Mouse (Mus musculus): ENCODE results near the gene Dydc2.

DNA sequence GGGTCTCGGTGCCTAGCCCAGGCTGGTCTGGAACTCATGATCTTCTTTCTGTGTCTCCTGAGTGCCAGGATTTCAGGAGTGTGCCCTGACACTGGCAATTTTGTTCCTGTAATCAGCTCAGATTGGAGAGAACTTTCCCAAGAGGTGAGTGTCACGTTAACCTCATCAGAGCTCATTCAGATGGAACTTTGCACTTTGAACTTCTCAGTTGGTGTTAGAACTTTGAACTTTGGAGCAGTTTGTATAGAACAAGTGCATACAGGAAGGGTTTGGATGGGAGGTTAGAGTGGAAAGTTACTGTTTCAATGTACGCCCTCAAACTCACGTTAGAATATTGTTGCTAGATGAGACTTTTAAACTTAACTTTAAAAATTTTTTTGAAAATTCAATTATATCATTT, 39.7 kb downstream of the Dydc2 start:
- TF ChIP-seq CTCF (IDR thresholded peaks at IDR 0.05; ENCODE audit: control insufficient read depth, insufficient read depth, insufficient replicate concordance, low read depth, low read length) (no peak), POLR2A (IDR thresholded peaks at IDR 0.05; ENCODE audit: control insufficient read depth, low read depth, low read length) (no peak)
